In genomic region chr3:145725078-145725477, GRCm38 (mm10) we compare ENCODE assay signal across 20 mouse cellular contexts. TPM values are rescaled to one million over a fixed set of nuclear protein-coding genes. Genes with fewer than 3 reads are reported as not detected.
A peak's percentile ranks its signal among the peaks of the same experiment; 100 is the strongest.
DNase-seq lines count a peak whose midpoint lies in the region; ATAC-seq and TF ChIP-seq lines count a peak whose summit lies in the region.
"Had no signal": no experiment of that assay in that cellular context is flagged by ENCODE, and none has a peak within 500 bp of the region (broad histone marks: within the 10 kb centered on the region; RNA-seq: fewer than 3 reads in every experiment).

No protein-coding gene starts in this region.

- H3K9ac ChIP-seq in kidney, embryonic 15.5 days: no peak overlapping the region
- H3K9ac ChIP-seq in liver, postnatal 0 days (replicated peaks): no peak overlapping the region
- H3K9ac ChIP-seq in liver, embryonic 11.5 days (ENCODE audit: low read depth, low read length): no peak overlapping the region
- H3K9ac ChIP-seq in CH12.LX (ENCODE audit: insufficient read depth, low read depth): no peak overlapping the region
- H3K9ac ChIP-seq: limb, embryonic 13.5 days; lung, embryonic 15.5 days; neural tube, embryonic 12.5 days had no signal

- H3K27ac ChIP-seq in kidney, adult 2 months (ENCODE audit: insufficient read depth, low read depth, low read length): no peak overlapping the region
- no peak overlapping the region for H3K27ac ChIP-seq in kidney, embryonic 15.5 days
- no peak overlapping the region for H3K27ac ChIP-seq in liver, postnatal 0 days (ENCODE audit: low read depth)
- H3K27ac ChIP-seq in liver, embryonic 11.5 days (ENCODE audit: low read depth, low read length): no peak overlapping the region
- no peak overlapping the region for H3K27ac ChIP-seq in CH12.LX (ENCODE audit: insufficient read depth, low read depth)
- H3K27ac ChIP-seq: embryonic facial prominence, embryonic 10.5 days; hindbrain, embryonic 10.5 days; limb, embryonic 13.5 days; lung, embryonic 15.5 days; neural tube, embryonic 12.5 days had no signal

- peak; percentile 37 for TF ChIP-seq CTCF in kidney, adult 2 months (conservative IDR thresholded peaks at IDR 0.05; ENCODE audit: insufficient read depth, insufficient read length, low read depth, low read length)
- peak; percentile 39 for TF ChIP-seq CTCF in liver, postnatal 0 days (IDR thresholded peaks at IDR 0.05; ENCODE audit: low read depth)
- TF ChIP-seq CTCF in CH12.LX (conservative IDR thresholded peaks at IDR 0.05 in 1 of 2, IDR thresholded peaks at IDR 0.05 in 1 of 2; ENCODE audit: low read depth in 2 of 2, low read length in 2 of 2): peak in 1 of 2 experiments; percentile 62; a peak in 2 of 4 replicates

- WGBS in kidney, adult 2 months: 51% methylated on average over 8 of the region's 8 CpGs
- WGBS in kidney, embryonic 15.5 days: 62% methylated on average over 8 of the region's 8 CpGs
- WGBS in liver, postnatal 0 days (ENCODE audit: insufficient replicate concordance): 54% methylated on average over 8 of the region's 8 CpGs
- 71% methylated on average over 8 of the region's 8 CpGs for WGBS in liver, embryonic 11.5 days

- DNase-seq in kidney, adult 2 months: peak; percentile 46
- no peak for DNase-seq in liver, postnatal 0 days
- no peak for DNase-seq in liver, embryonic 11.5 days (ENCODE audit: low spot score)
- no peak for DNase-seq in CH12.LX (ENCODE audit: extremely low read depth)
- DNase-seq in lung, postnatal 36 days: peak; percentile 39
- no peak for DNase-seq in left cerebral cortex, postnatal 10 days (ENCODE audit: extremely low spot score in 1 of 2, low spot score in 2 of 2)
- DNase-seq: adrenal gland, adult 8-10 months; cerebellum, adult 11 months; cerebellum, postnatal 36 days; spleen, adult 18-20 months had no signal

- intact Hi-C loops in left cerebral cortex, postnatal 10 days (cut with DNase I): no loop called here

- H3K9me3 ChIP-seq in kidney, embryonic 15.5 days (replicated peaks): no peaks in the 10 kb centered on the region
- no peaks in the 10 kb centered on the region for H3K9me3 ChIP-seq in liver, postnatal 0 days (ENCODE audit: low read length)
- no peaks in the 10 kb centered on the region for H3K9me3 ChIP-seq in liver, embryonic 11.5 days (ENCODE audit: control insufficient read depth, low read length)
- no peaks in the 10 kb centered on the region for H3K9me3 ChIP-seq in CH12.LX (replicated peaks; ENCODE audit: low read length)
- H3K9me3 ChIP-seq: embryonic facial prominence, embryonic 10.5 days; hindbrain, embryonic 10.5 days; lung, embryonic 15.5 days; neural tube, embryonic 12.5 days had no signal

- ATAC-seq in kidney, embryonic 15.5 days (replicated peaks; ENCODE audit: low FRiP score): no peak
- ATAC-seq in liver, postnatal 0 days: no peak
- ATAC-seq in liver, embryonic 11.5 days (replicated peaks; ENCODE audit: low FRiP score): no peak
- ATAC-seq: forebrain, embryonic 14.5 days; inflammation-experienced regulatory T-cells, adult 6 months had no signal

- no peak overlapping the region for H3K4me2 ChIP-seq in kidney, embryonic 15.5 days
- no peak overlapping the region for H3K4me2 ChIP-seq in liver, postnatal 0 days (ENCODE audit: low read depth, low read length)
- H3K4me2 ChIP-seq in liver, embryonic 11.5 days: no peak overlapping the region
- H3K4me2 ChIP-seq in CH12.LX (ENCODE audit: insufficient read depth, low read depth, poor library complexity, severe bottlenecking): peak overlapping the region; percentile 27; the same call in 1 of the 2 replicates
- H3K4me2 ChIP-seq: limb, embryonic 13.5 days; lung, embryonic 15.5 days; neural tube, embryonic 12.5 days had no signal

- no peaks in the 10 kb centered on the region for H3K79me2 ChIP-seq in CH12.LX (replicated peaks; ENCODE audit: control insufficient read depth, extremely low read depth, insufficient read depth, poor library complexity, severe bottlenecking)

- H3K4me1 ChIP-seq in kidney, adult 2 months (ENCODE audit: control insufficient read depth, insufficient read depth, low read length): no peaks in the 10 kb centered on the region
- H3K4me1 ChIP-seq in kidney, embryonic 15.5 days: peaks cover 5% of the 10 kb centered on the region; the same call in 1 of the 2 replicates
- no peaks in the 10 kb centered on the region for H3K4me1 ChIP-seq in liver, postnatal 0 days (ENCODE audit: insufficient read depth)
- H3K4me1 ChIP-seq in liver, embryonic 11.5 days (replicated peaks; ENCODE audit: control insufficient read depth, insufficient read depth, low read length): peaks cover 3% of the 10 kb centered on the region; the same call in 1 of the 2 replicates
- H3K4me1 ChIP-seq in CH12.LX (ENCODE audit: control insufficient read depth in 1 of 2, insufficient read depth in 2 of 2): peaks cover 5 to 9% of the 10 kb centered on the region in 2 experiments; a peak in 3 of 4 replicates

- no peak for TF ChIP-seq POLR2A in kidney, adult 2 months (IDR thresholded peaks at IDR 0.05; ENCODE audit: low read depth, low read length)
- no peak for TF ChIP-seq POLR2A in CH12.LX (IDR thresholded peaks at IDR 0.05; ENCODE audit: low read depth, low read length)

- no peak for TF ChIP-seq EP300 in liver, postnatal 0 days (IDR thresholded peaks at IDR 0.05; ENCODE audit: low read depth)
- no peak for TF ChIP-seq EP300 in CH12.LX (IDR thresholded peaks at IDR 0.05; ENCODE audit: low read length)

- no peaks in the 10 kb centered on the region for H3K36me3 ChIP-seq in kidney, adult 2 months (ENCODE audit: control insufficient read depth, insufficient read depth, low read length)
- H3K36me3 ChIP-seq in kidney, embryonic 15.5 days: no peaks in the 10 kb centered on the region
- H3K36me3 ChIP-seq in liver, postnatal 0 days (replicated peaks; ENCODE audit: insufficient read depth, low read length): no peaks in the 10 kb centered on the region
- no peaks in the 10 kb centered on the region for H3K36me3 ChIP-seq in liver, embryonic 11.5 days (ENCODE audit: control insufficient read depth, insufficient read depth, low read length)
- H3K36me3 ChIP-seq in CH12.LX (replicated peaks in 1 of 2; ENCODE audit: control insufficient read depth in 1 of 2, insufficient read depth in 1 of 2, low read length in 1 of 2): no peaks in the 10 kb centered on the region
- H3K36me3 ChIP-seq: embryonic facial prominence, embryonic 10.5 days; hindbrain, embryonic 10.5 days; limb, embryonic 13.5 days; lung, embryonic 15.5 days; neural tube, embryonic 12.5 days had no signal

- no peak overlapping the region for H3K4me3 ChIP-seq in kidney, adult 2 months (ENCODE audit: insufficient read depth, low read depth, low read length)
- H3K4me3 ChIP-seq in kidney, embryonic 15.5 days (replicated peaks): no peak overlapping the region
- no peak overlapping the region for H3K4me3 ChIP-seq in liver, postnatal 0 days (ENCODE audit: low read depth, low read length)
- no peak overlapping the region for H3K4me3 ChIP-seq in liver, embryonic 11.5 days (ENCODE audit: low read depth, low read length)
- H3K4me3 ChIP-seq in CH12.LX (replicated peaks in 1 of 3; ENCODE audit: low read depth in 2 of 3, low read length in 2 of 3, poor library complexity in 1 of 3): no peak overlapping the region
- H3K4me3 ChIP-seq: embryonic facial prominence, embryonic 10.5 days; hindbrain, embryonic 10.5 days; limb, embryonic 13.5 days; lung, embryonic 15.5 days; neural tube, embryonic 12.5 days had no signal

- no peaks in the 10 kb centered on the region for H3K27me3 ChIP-seq in kidney, adult 2 months (replicated peaks; ENCODE audit: control insufficient read depth, insufficient read depth, low read length)
- H3K27me3 ChIP-seq in kidney, embryonic 15.5 days: no peaks in the 10 kb centered on the region
- no peaks in the 10 kb centered on the region for H3K27me3 ChIP-seq in liver, postnatal 0 days (ENCODE audit: insufficient read depth, low read length)
- H3K27me3 ChIP-seq in liver, embryonic 11.5 days (replicated peaks; ENCODE audit: control insufficient read depth, insufficient read depth, low read length): no peaks in the 10 kb centered on the region
- no peaks in the 10 kb centered on the region for H3K27me3 ChIP-seq in CH12.LX (replicated peaks)
- H3K27me3 ChIP-seq: limb, embryonic 13.5 days; lung, embryonic 15.5 days; neural tube, embryonic 12.5 days had no signal

- peak; percentile 9 for TF ChIP-seq RAD21 in CH12.LX (IDR thresholded peaks at IDR 0.05; ENCODE audit: low read depth, low read length)

- in situ Hi-C loops in CH12.LX (cut with MboI; ENCODE audit: low pct_ligation_motif_present, low pct_unique_long_range_greater_than_20kb, low sequenced_read_pairs): no loop called here

- dilution Hi-C loops in CH12.LX (cut with MboI; ENCODE audit: extremely low pct_ligation_motif_present, extremely low pct_unique_long_range_greater_than_20kb, low sequenced_read_pairs): no loop called here

TF ChIP-seq in CH12.LX, 34 proteins besides CTCF, POLR2A, EP300 and RAD21:
- TF ChIP-seq CHD2 (IDR thresholded peaks at IDR 0.05; ENCODE audit: low read length) (no peak), SMC3 (IDR thresholded peaks at IDR 0.05; ENCODE audit: low read depth, low read length) (peak; percentile 52)
TF ChIP-seq in CH12.LX: peak in this region for 1.

RNA-seq across cellular contexts. Expression of gene Ddah1, which starts 33.4 kb away (rescaled TPM):
- 143 and 159 TPM in 2 replicates for polyA plus RNA-seq in kidney, adult 2 months (2012; rRNA removed)
- 71.2 and 76.1 TPM in 2 replicates for polyA plus RNA-seq in kidney, embryonic 15.5 days (2015; fragmentation: Nextera tagmentation; extraction: Ambion mirVana)
- 45.1 and 60.8 TPM in 2 replicates for polyA plus RNA-seq in liver, postnatal 0 days (2015; fragmentation: Nextera tagmentation; extraction: Ambion mirVana)
- polyA plus RNA-seq in liver, embryonic 11.5 days (2014; fragmentation: Nextera tagmentation; extraction: Ambion mirVana): 47.3 and 50.2 TPM in 2 replicates
- total RNA-seq in CH12.LX (2012; rRNA removed): not detected in 2 replicates
- total RNA-seq in CH12.LX (2014; rRNA removed): not detected in 2 replicates
- not detected in 2 replicates for polyA plus RNA-seq in CH12.LX (2012; ENCODE audit: insufficient read length, low read depth)
- total RNA-seq in left cerebral cortex, postnatal 10 days (2021): 10 to 100 TPM; 87.0 to 87.8 TPM
- total RNA-seq: granulocyte monocyte progenitor cell, adult 5-6 weeks; monocyte, adult 5-6 weeks had no signal

Comparison
In these comparisons a context has a peak if more than half of its experiments do, and no peak if none do; other contexts are left out.
1. DNase-seq: peak in kidney, adult 2 months (single experiment) and lung, postnatal 36 days (single experiment); none in liver, postnatal 0 days (single experiment), liver, embryonic 11.5 days (single experiment), CH12.LX (single experiment) and left cerebral cortex, postnatal 10 days (0 of 2).
2. RNA of gene Ddah1, which starts 33.4 kb away (polyA plus RNA-seq): 143 to 159 TPM in kidney, adult 2 months, 71.2 to 76.1 TPM in kidney, embryonic 15.5 days, 47.3 to 50.2 TPM in liver, embryonic 11.5 days and 45.1 to 60.8 TPM in liver, postnatal 0 days; not detected in CH12.LX; every median in the first group is over 10 times any median in the second.